ENCODE assay signal across 8 mouse cellular contexts in the genomic region with DNA sequence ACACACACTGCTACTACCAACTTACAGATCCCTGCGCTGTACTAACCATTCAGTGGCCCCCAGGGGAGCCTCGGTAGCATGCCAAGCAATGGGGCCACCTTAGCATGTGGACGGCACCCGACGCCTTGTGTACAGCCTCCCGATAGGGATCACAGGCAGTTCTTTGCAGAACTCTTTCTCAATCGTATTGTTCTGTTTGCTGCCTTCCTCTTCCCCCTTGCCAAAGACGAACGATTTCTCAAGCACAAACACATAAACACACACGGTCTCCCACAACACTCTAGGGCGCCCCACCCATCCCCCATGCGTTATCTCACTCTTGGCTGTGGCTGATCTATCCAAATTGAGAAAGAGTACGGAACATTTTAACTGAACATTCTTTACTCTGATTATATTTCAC.
DNase-seq lines count a peak whose midpoint lies in the region; ATAC-seq and TF ChIP-seq lines count a peak whose summit lies in the region.

No protein-coding gene starts in this region.

- peak; percentile 11 to 18 for DNase-seq in thymus, adult 18-20 months
- no peak for DNase-seq in thymus, postnatal 10 days (ENCODE audit: low spot score in 2 of 2)
- peak; percentile 88 to 90 for DNase-seq in heart, adult 9 months (ENCODE audit: low spot score in 2 of 2)
- DNase-seq in lung, postnatal 0 days (ENCODE audit: low spot score): peak; percentile 97
- no peak for DNase-seq in frontal cortex, postnatal 14 days (ENCODE audit: low spot score in 2 of 2)
- no peak for DNase-seq in thymus, adult 2 months
- no peak for DNase-seq in left cerebral cortex, postnatal 25 days (ENCODE audit: low spot score in 2 of 2)

- H3K4me1 ChIP-seq in lung, postnatal 0 days (ENCODE audit: insufficient read depth, low read depth, low read length): peaks cover 44% of the 10 kb centered on the region
- H3K4me1 ChIP-seq in forebrain, embryonic 12.5 days: peaks cover 18% of the 10 kb centered on the region
- H3K4me1 ChIP-seq in thymus, adult 2 months (replicated peaks; ENCODE audit: control insufficient read depth, insufficient read depth, low read length): peaks cover 4% of the 10 kb centered on the region; the same call in 1 of the 2 replicates

- intact Hi-C loops in left cerebral cortex, postnatal 25 days (cut with DNase I): no loop called here

- peak overlapping the region; percentile 93 for H3K27ac ChIP-seq in lung, postnatal 0 days (ENCODE audit: low read length)
- no peak overlapping the region for H3K27ac ChIP-seq in forebrain, embryonic 12.5 days
- no peak overlapping the region for H3K27ac ChIP-seq in thymus, adult 2 months (ENCODE audit: control insufficient read depth, insufficient read depth, low read length)

- no peaks in the 10 kb centered on the region for H3K9me3 ChIP-seq in lung, postnatal 0 days (ENCODE audit: low read length)
- H3K9me3 ChIP-seq in forebrain, embryonic 12.5 days: no peaks in the 10 kb centered on the region

- TF ChIP-seq POLR2A in thymus, adult 2 months (IDR thresholded peaks at IDR 0.05; ENCODE audit: control insufficient read depth, extremely low read depth, insufficient read depth, low read length, poor library complexity): no peak

- no peaks in the 10 kb centered on the region for H3K27me3 ChIP-seq in lung, postnatal 0 days (replicated peaks; ENCODE audit: insufficient read depth, low read length)
- H3K27me3 ChIP-seq in forebrain, embryonic 12.5 days: no peaks in the 10 kb centered on the region
- H3K27me3 ChIP-seq in thymus, adult 2 months (ENCODE audit: control insufficient read depth, insufficient read depth, low read length): no peaks in the 10 kb centered on the region

- WGBS in lung, postnatal 0 days: 17% methylated on average over 13 of the region's 13 CpGs
- WGBS in forebrain, embryonic 12.5 days: 90% methylated on average over 13 of the region's 13 CpGs
- 86% methylated on average over 13 of the region's 13 CpGs for WGBS in thymus, adult 2 months

- H3K9ac ChIP-seq in lung, postnatal 0 days (replicated peaks; ENCODE audit: low read depth): no peak overlapping the region; the same call in 1 of the 2 replicates
- no peak overlapping the region for H3K9ac ChIP-seq in forebrain, embryonic 12.5 days

- no peak for TF ChIP-seq CTCF in lung, postnatal 0 days (IDR thresholded peaks at IDR 0.05)
- no peak for TF ChIP-seq CTCF in thymus, adult 2 months (IDR thresholded peaks at IDR 0.05; ENCODE audit: borderline replicate concordance, control insufficient read depth, extremely low read depth, insufficient read depth, low read length, poor library complexity)

- peaks cover 18% of the 10 kb centered on the region; the same call in 1 of the 2 replicates for H3K36me3 ChIP-seq in lung, postnatal 0 days (ENCODE audit: insufficient read depth, low read length)
- H3K36me3 ChIP-seq in forebrain, embryonic 12.5 days (replicated peaks): no peaks in the 10 kb centered on the region
- no peaks in the 10 kb centered on the region for H3K36me3 ChIP-seq in thymus, adult 2 months (ENCODE audit: control insufficient read depth, insufficient read depth, low read length)

- peak; percentile 100 for TF ChIP-seq EP300 in lung, postnatal 0 days (IDR thresholded peaks at IDR 0.05)

- no peak overlapping the region for H3K4me3 ChIP-seq in lung, postnatal 0 days (ENCODE audit: low read depth, low read length)
- H3K4me3 ChIP-seq in forebrain, embryonic 12.5 days (replicated peaks): no peak overlapping the region
- H3K4me3 ChIP-seq in thymus, adult 2 months (ENCODE audit: control insufficient read depth, insufficient read depth, low read length): no peak overlapping the region

- peak; percentile 82 for ATAC-seq in lung, postnatal 0 days
- no peak for ATAC-seq in forebrain, embryonic 12.5 days (ENCODE audit: low FRiP score)

- H3K4me2 ChIP-seq in lung, postnatal 0 days (replicated peaks; ENCODE audit: low read depth, low read length): no peak overlapping the region
- H3K4me2 ChIP-seq in forebrain, embryonic 12.5 days: no peak overlapping the region

Comparison
In these comparisons a context has a peak if more than half of its experiments do, and no peak if none do; other contexts are left out.
1. DNase-seq: peak in thymus, adult 18-20 months (2 of 2), heart, adult 9 months (2 of 2) and lung, postnatal 0 days (single experiment); none in thymus, postnatal 10 days (0 of 2), frontal cortex, postnatal 14 days (0 of 2), thymus, adult 2 months (single experiment) and left cerebral cortex, postnatal 25 days (0 of 2).